Mouse (Mus musculus) heart, embryonic 10.5 days (tissue): ENCODE data around the gene Grm8. TPM values are rescaled to one million over a fixed set of nuclear protein-coding genes. Genes with fewer than 3 reads are reported as not detected.

ENCODE experiments used
- DNase-seq: peaks from one replicate; pipeline ENCODE4 v3.0.0-alpha.2; 2017; ENCODE audit warnings: low spot score
- H3K27ac ChIP-seq: fragments of 300-500 bp; sonication (generic); 2 replicates; pipeline ENCODE4 v1.5.1; 2016; ENCODE audit warnings: mild to moderate bottlenecking
- H3K27me3 ChIP-seq: fragments of 300-500 bp; sonication (generic); 2 replicates; pipeline ENCODE4 v1.6.1; 2016; ENCODE audit warnings: mild to moderate bottlenecking; ENCODE audit not compliant: poor library complexity, insufficient read depth, severe bottlenecking
- H3K36me3 ChIP-seq: fragments of 300-500 bp; sonication (generic); 2 replicates; pipeline ENCODE4 v1.6.1; 2016; ENCODE audit warnings: mild to moderate bottlenecking, moderate library complexity
- H3K4me1 ChIP-seq: fragments of 300-500 bp; sonication (generic); 2 replicates; pipeline ENCODE4 v1.6.1; 2016; ENCODE audit warnings: mild to moderate bottlenecking
- H3K4me3 ChIP-seq: fragments of 300-500 bp; sonication (generic); 2 replicates; pipeline ENCODE4 v1.5.1; 2016; ENCODE audit warnings: mild to moderate bottlenecking, moderate library complexity
- H3K9me3 ChIP-seq: fragments of 300-500 bp; sonication (generic); 2 replicates; pipeline ENCODE4 v1.6.1; 2016; ENCODE audit warnings: mild to moderate bottlenecking, moderate library complexity
- WGBS: fragments of 180-500 bp; shearing (Covaris S2); methylation state at CpG from one replicate; pipeline ENCODE4 v1.1.7; 2016; 5-methylcytosine and 5-hydroxymethylcytosine counted together
- polyA plus RNA-seq: library from polyadenylated mRNA; unstranded; fragments of >200 nt; fragmentation: Nextera tagmentation; extraction: Ambion mirVana; gene quantifications from 2 replicates; pipeline ENCODE4 v1.2.1, GENCODE M21; 2016

Gene Grm8
- polyA plus RNA-seq, 1 experiment from 2014 or later: 0.16 TPM

GRCm38 (mm10) chr6:27646503-27646902 lies 488.5 kb downstream of the Grm8 start:
- no peaks in the 10 kb centered on the region for H3K36me3 ChIP-seq
- H3K9me3 ChIP-seq: no peaks in the 10 kb centered on the region
- no peak for DNase-seq
- H3K27me3 ChIP-seq: no peaks in the 10 kb centered on the region
- WGBS: 72% methylated on average over 1 of the region's 1 CpGs
- no peak overlapping the region for H3K4me3 ChIP-seq
- H3K4me1 ChIP-seq: no peaks in the 10 kb centered on the region
- no peak overlapping the region for H3K27ac ChIP-seq

DNA sequence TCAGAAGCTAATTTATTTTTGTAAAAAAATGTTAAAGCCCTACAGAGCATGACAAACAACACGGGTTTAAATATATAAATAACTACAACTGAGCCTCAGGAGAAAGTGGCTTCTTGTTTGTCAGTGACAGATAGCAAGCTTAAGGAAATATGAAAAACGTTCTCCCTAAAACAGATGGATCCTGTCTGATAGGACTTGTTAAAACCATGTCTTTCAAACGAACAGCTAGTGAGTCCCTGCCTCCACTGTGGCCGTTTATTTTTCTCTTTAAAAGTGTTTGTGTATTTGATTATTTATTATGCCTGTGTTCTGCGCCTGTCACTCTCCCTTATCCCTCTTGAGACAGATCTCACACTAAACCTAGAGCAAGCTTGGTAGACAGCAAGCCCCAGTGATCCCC lies 489.9 kb downstream of the Grm8 start:
- Histone ChIP-seq H3K4me3 (no peak overlapping the region), H3K36me3 (no peaks in the 10 kb centered on the region), H3K27ac (no peak overlapping the region), H3K4me1 (no peaks in the 10 kb centered on the region), H3K9me3 (no peaks in the 10 kb centered on the region), H3K27me3 (no peaks in the 10 kb centered on the region)
- no peak for DNase-seq
- WGBS: 67% methylated on average over 5 of the region's 5 CpGs

DNA sequence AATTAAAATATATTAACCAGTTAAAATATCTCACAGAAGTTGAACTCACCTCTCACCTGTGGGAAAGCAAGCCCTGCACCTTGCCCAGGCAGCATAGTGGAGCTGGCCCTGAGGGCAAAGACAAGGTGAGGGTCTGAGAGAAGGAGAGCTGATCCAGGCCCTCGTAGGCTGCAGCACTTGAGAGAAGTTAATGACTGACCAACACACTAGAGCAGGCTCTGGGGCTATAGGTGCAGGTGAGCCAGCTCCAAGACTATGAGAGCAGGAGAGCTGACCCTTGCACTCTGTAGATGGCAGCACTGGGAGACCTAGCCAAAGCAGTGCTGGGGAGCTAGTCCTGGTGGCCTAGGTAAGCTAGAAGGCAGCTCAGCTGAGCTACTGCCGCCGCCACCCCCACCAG lies 499.1 kb downstream of the Grm8 start:
- no peaks in the 10 kb centered on the region for H3K27me3 ChIP-seq
- H3K4me3 ChIP-seq: no peak overlapping the region
- no peaks in the 10 kb centered on the region for H3K4me1 ChIP-seq
- no peaks in the 10 kb centered on the region for H3K9me3 ChIP-seq
- H3K36me3 ChIP-seq: no peaks in the 10 kb centered on the region
- WGBS: 65% methylated on average over 3 of the region's 3 CpGs
- H3K27ac ChIP-seq: no peak overlapping the region
- no peak for DNase-seq

- Histone ChIP-seq H3K36me3 (no peaks in the 10 kb centered on the region), H3K9me3 (no peaks in the 10 kb centered on the region), H3K27me3 (no peaks in the 10 kb centered on the region), H3K4me3 (no peak overlapping the region), H3K27ac (no peak overlapping the region), H3K4me1 (no peaks in the 10 kb centered on the region)
- WGBS: 81% methylated on average over 4 of the region's 4 CpGs
- no peak for DNase-seq
These were observed 517.5 kb downstream of the Grm8 start for GRCm38 (mm10) chr6:27617472-27617871.

DNA sequence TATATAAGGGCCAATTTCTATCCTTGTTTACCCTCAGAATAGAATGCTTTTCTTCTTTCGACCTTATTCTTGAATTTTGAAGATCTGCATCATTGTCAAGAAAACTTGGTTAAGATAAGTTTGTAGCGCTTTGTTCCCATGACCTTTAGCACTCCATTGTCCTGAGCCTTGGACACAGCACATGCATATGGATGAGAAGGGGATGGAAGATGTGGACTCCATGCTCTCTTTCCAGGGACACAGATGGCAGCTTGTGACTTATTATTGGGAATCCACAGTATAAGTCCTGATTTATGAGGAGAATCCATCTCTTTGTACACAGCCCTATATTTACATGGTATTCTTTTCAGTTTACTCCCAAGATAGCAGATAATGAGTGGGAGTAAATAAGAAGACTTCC lies 554.5 kb downstream of the Grm8 start:
- H3K4me3 ChIP-seq: no peak overlapping the region
- H3K27ac ChIP-seq: no peak overlapping the region
- H3K36me3 ChIP-seq: no peaks in the 10 kb centered on the region
- H3K9me3 ChIP-seq: no peaks in the 10 kb centered on the region
- no peaks in the 10 kb centered on the region for H3K27me3 ChIP-seq
- H3K4me1 ChIP-seq: no peaks in the 10 kb centered on the region
- no peak for DNase-seq
- 82% methylated on average over 2 of the region's 2 CpGs for WGBS

GRCm38 (mm10) chr6:27545516-27545915 lies 589.5 kb downstream of the Grm8 start:
- Histone ChIP-seq H3K4me1 (no peaks in the 10 kb centered on the region), H3K4me3 (no peak overlapping the region), H3K9me3 (no peaks in the 10 kb centered on the region), H3K27ac (no peak overlapping the region), H3K36me3 (no peaks in the 10 kb centered on the region), H3K27me3 (no peaks in the 10 kb centered on the region)
- DNase-seq: no peak
- 77% methylated on average over 6 of the region's 6 CpGs for WGBS

GRCm38 (mm10) chr6:27517620-27518019 lies 617.4 kb downstream of the Grm8 start:
- Histone ChIP-seq H3K4me3 (no peak overlapping the region), H3K9me3 (no peaks in the 10 kb centered on the region), H3K4me1 (no peaks in the 10 kb centered on the region), H3K36me3 (no peaks in the 10 kb centered on the region), H3K27me3 (no peaks in the 10 kb centered on the region), H3K27ac (no peak overlapping the region)
- no peak for DNase-seq
- 67% methylated on average over 1 of the region's 1 CpGs for WGBS

DNA sequence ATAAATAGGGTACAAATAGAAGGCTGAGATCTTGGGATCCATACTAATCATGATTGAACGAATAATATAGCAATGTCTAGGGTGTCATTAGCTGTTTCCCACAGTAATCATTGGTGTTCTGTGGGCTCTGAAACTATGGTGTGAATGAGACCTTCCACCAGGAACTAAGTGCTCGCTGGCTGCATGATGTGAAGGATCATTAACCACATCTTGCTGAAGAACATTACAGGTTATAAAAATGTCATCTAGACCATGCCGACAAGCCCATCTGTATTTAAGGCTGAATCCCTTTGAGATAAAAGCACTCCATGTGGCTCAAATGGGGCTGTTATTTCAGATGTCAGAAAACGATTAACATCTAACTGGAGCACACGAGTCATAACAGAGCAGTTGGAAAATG lies 674.0 kb downstream of the Grm8 start:
- no peak for DNase-seq
- H3K27me3 ChIP-seq: no peaks in the 10 kb centered on the region
- WGBS: 76% methylated on average over 5 of the region's 5 CpGs
- H3K4me3 ChIP-seq: no peak overlapping the region
- no peak overlapping the region for H3K27ac ChIP-seq
- no peaks in the 10 kb centered on the region for H3K9me3 ChIP-seq
- no peaks in the 10 kb centered on the region for H3K4me1 ChIP-seq
- no peaks in the 10 kb centered on the region for H3K36me3 ChIP-seq

- WGBS: 76% methylated on average over 4 of the region's 4 CpGs
These were observed 726.5 kb downstream of the Grm8 start for GRCm38 (mm10) chr6:27408473-27408872.

GRCm38 (mm10) chr6:27372416-27372815 lies 762.6 kb downstream of the Grm8 start:
- H3K4me1 ChIP-seq: no peaks in the 10 kb centered on the region
- no peaks in the 10 kb centered on the region for H3K27me3 ChIP-seq
- H3K36me3 ChIP-seq: no peaks in the 10 kb centered on the region
- no peak for DNase-seq
- H3K4me3 ChIP-seq: no peak overlapping the region
- H3K27ac ChIP-seq: no peak overlapping the region
- no peaks in the 10 kb centered on the region for H3K9me3 ChIP-seq

More at GRCm38 (mm10) chr6:27408473-27408872, 726.5 kb downstream of the Grm8 start:
- no peak overlapping the region for H3K4me3 ChIP-seq
- H3K4me1 ChIP-seq: no peaks in the 10 kb centered on the region
- no peaks in the 10 kb centered on the region for H3K27me3 ChIP-seq
- H3K27ac ChIP-seq: no peak overlapping the region
- no peaks in the 10 kb centered on the region for H3K9me3 ChIP-seq
- no peaks in the 10 kb centered on the region for H3K36me3 ChIP-seq
- no peak for DNase-seq

DNA sequence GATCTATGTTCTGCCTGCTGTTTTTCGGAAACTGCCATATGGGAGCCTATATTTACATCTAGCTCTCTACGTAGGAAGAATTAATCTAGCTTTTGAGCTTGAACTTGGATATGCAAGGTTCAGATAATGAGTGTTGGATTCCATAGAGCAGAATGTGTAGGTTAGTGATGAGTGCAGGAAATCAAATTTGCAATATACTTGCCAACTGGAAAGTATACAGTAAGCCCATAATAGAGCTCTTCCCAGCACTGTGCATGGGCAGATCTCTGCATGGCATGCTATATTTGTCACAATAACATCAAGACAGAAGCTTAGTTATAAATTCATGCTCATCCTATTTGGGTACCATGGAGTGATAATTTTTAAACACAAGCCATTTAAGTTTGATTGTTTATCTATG lies 763.9 kb downstream of the Grm8 start:
- no peak for DNase-seq
- Histone ChIP-seq H3K9me3 (no peaks in the 10 kb centered on the region), H3K4me1 (no peaks in the 10 kb centered on the region), H3K36me3 (no peaks in the 10 kb centered on the region), H3K27ac (no peak overlapping the region), H3K4me3 (no peak overlapping the region), H3K27me3 (no peaks in the 10 kb centered on the region)
- WGBS: 57% methylated on average over 2 of the region's 2 CpGs

DNA sequence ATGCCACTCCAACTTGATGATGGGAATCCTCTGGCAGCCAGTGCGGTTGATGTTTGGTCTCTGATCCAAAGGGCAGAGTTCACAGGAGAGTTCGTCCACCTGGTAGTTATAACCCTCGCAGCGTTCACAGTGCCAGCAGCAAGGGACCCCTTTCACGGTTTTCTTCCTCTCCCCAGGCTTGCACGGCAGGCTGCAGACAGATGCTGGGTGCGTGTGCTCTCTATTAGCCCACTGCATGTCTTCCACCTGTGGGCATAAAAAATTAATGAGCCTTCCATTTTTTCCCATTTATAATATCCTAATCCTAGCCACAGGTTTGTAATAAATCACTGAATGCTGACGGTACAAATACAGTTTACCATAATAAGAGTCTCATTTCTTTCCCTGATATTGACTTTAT lies 771.2 kb downstream of the Grm8 start:
- H3K27me3 ChIP-seq: no peaks in the 10 kb centered on the region
- DNase-seq: no peak
- no peaks in the 10 kb centered on the region for H3K4me1 ChIP-seq
- no peak overlapping the region for H3K27ac ChIP-seq
- WGBS: 82% methylated on average over 8 of the region's 8 CpGs
- H3K9me3 ChIP-seq: no peaks in the 10 kb centered on the region
- no peak overlapping the region for H3K4me3 ChIP-seq
- no peaks in the 10 kb centered on the region for H3K36me3 ChIP-seq

- DNase-seq: no peak
- Histone ChIP-seq H3K36me3 (no peaks in the 10 kb centered on the region), H3K4me3 (no peak overlapping the region), H3K27ac (no peak overlapping the region), H3K4me1 (no peaks in the 10 kb centered on the region), H3K27me3 (no peaks in the 10 kb centered on the region), H3K9me3 (no peaks in the 10 kb centered on the region)
These were observed 774.5 kb downstream of the Grm8 start for GRCm38 (mm10) chr6:27360440-27360839.

GRCm38 (mm10) chr6:27351147-27351546 lies 783.8 kb downstream of the Grm8 start:
- no peak for DNase-seq
- 25% methylated on average over 4 of the region's 4 CpGs for WGBS
- H3K36me3 ChIP-seq: no peaks in the 10 kb centered on the region
- no peaks in the 10 kb centered on the region for H3K9me3 ChIP-seq
- no peaks in the 10 kb centered on the region for H3K4me1 ChIP-seq
- H3K4me3 ChIP-seq: no peak overlapping the region
- no peak overlapping the region for H3K27ac ChIP-seq
- H3K27me3 ChIP-seq: no peaks in the 10 kb centered on the region
